Mouse (Mus musculus) olfactory bulb, adult 2 months (tissue): ENCODE measurements around the gene Hes3.

Experiments used
- CTCF ChIP-seq: fragments of 200-500 bp; IDR thresholded peaks from 2 replicates; pipeline ENCODE4 v1.5.1; 2012; ENCODE audit warnings: low read depth, mild to moderate bottlenecking, low read length, moderate library complexity; ENCODE audit not compliant: insufficient read depth
- POLR2A ChIP-seq: fragments of 200-500 bp; IDR thresholded peaks from 2 replicates; pipeline ENCODE4 v1.6.1; 2012; ENCODE audit warnings: mild to moderate bottlenecking, low read depth, low read length, moderate library complexity; ENCODE audit not compliant: insufficient read depth

DNA sequence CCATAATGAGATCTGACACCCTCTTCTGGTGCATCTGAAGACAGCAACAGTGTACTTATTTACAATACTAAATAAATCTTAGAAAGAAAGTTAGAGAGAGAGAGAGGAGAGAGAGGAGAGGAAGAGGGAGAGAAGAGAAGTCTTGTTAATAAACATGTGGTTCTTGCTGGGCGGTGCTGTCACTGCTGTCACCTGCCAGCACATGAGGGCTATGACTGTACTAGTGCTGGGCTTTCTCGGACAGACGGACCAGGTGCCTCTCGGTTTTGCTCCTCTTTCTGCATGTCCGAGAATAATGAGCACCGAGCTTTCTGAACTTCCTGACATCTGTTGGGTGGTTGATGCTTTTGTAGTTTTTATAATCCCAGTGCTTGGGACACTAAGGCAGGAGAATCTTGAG is 40.8 kb downstream of the Hes3 start:
- no peak for TF ChIP-seq POLR2A
- no peak for TF ChIP-seq CTCF
